Mouse (Mus musculus): Measurements from ENCODE around the gene Khdrbs2.
A peak's percentile ranks its signal among the peaks of the same experiment; 100 is the strongest.

Khdrbs2 gene

DNA sequence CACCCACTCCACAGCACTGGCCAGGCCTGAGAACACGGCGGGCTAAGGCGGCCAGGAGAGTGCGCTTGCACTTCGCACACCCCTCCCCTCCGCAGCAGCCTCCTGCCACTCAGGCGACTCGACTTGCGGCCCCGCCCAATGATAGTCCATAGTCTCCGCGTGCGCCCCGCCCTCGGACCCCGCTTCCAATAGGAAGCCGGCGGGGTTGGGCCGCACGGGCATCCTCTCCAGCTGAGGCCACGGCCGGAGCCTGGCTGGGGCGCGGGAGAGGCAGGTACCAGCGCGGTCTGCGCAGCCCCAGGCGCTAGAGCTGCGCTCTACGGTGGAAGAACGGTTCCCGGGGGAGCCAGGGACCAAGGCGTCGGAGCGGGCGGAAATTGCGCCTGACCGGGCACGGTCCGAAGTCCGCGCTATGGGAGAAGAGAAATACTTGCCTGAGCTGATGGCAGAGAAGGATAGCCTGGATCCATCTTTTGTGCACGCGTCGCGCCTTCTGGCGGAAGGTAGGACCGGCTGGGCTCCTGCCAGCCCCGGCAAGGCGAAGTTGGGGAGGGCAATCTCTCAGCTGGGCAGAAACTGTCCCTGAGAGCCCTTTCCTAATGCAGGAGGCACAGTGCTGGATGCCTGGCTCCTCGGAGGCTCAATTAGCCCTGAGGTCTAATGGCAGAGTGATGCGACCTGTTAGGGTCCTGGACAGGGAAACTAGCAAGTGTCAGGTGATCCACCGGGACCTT is at the start of gene Khdrbs2:
TSS of gene Khdrbs2 (plus strand) at position 209 of the 734 bp plus-strand sequence.
- peak; percentile 85 for DNase-seq (ENCODE audit: low spot score)

DNA sequence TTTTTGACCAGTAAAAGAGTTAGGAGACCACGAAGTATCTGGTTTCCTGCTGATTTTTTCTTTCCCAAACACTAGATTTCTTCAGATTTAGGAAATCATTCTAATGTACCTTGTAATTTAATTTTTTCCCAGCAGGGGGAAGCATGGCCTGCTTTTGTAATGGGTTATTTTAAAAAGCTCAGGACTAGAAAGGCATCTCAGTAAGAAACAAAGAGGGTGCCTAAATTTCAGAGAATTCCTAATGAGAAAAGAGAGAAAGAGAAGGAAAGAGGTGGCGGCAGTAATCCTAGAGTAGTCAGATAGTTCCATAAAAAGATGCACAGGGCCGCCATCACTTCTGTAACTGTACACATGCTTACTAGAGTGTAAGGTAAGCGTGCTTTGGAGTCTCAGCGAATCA is 2.1 kb downstream of the Khdrbs2 start:
- peak; percentile 68 for DNase-seq (ENCODE audit: low spot score)

DNA sequence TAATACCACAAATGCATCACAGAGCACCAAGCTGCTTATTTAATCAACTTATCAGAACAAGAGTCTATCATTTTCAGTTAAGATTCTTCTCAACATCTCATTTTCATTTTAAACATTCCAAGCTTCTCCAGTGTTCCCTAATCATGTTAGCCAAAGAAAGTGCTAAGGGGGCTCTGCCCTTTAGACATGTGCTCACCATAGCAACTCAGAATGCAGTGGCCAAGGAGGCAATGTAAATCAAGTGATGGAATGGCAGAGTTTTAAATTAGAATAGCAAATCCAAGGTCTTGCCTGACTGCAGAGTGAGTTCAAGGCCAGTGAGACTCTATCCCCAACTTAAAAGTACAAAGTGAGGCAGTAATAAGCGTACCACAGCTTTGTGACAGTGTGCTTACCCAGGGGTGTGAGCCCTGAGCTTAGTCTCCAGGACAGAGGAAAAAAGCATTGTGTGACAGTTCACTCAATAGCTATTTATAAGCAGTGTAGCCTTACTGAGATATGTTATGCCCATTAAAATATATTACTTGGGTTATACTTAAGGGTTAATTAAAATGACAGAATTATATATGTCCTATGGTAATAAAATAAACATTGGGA is 27.2 kb downstream of the Khdrbs2 start:
- DNase-seq (ENCODE audit: low spot score): no peak

DNA sequence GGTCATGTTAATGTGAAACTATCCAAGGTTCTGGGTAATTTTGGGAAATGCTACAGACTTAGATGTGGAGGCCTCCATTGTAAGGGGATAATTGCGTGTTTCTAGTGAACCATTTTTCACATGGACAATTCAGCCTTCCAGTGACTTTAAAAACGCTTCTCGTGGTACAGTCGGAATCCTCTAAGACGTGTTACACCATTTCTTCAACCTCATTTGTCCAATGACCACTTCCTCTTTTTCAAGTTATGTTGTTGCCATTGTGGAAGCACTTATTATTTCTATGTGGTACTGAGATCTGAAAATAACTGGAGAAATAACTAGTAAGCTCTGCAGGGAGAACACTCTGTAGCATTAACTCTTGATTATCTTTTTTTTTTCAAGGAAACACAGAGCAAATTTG is 75.9 kb downstream of the Khdrbs2 start:
- no peak for DNase-seq (ENCODE audit: low spot score)

DNA sequence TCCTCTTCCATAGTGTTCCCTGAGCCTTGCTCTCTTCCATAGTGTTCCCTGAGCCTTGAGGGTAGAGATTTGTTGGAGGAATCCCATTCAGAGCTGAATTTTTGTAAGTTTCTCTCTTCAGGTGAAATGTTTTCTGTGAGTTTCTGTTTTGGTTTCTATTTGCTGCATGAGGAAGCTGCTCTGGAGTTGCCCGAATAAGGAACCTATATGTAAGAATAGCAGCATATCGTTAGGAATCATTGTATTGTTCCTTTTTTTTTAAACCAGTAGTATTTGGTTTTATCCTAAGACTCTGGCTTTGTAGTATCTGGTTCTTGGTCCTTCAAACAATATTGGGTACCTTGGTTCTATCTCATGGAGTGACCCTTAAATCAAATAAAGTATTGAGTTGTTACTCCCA is 77.1 kb downstream of the Khdrbs2 start:
- no peak for DNase-seq (ENCODE audit: low spot score)

DNA sequence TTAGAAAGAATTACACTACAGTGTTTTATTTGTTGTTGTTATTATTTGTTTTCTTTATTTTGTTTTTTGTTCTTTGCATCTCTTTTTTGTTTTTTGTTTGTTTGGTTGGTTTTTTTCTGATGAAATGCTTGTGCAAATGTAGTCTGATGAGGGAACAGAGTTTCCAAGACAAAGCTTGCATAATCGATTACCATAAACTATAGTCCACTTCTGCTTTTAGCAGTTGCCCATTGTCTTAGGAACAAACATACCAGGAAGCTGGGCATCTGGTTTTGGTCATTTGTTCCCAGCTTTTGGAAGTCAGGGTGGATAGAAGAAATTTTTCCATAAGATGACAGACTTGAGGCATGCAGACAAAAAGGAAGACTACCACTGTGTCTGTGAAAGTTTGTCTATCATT is 77.8 kb downstream of the Khdrbs2 start:
- DNase-seq (ENCODE audit: low spot score): no peak

DNA sequence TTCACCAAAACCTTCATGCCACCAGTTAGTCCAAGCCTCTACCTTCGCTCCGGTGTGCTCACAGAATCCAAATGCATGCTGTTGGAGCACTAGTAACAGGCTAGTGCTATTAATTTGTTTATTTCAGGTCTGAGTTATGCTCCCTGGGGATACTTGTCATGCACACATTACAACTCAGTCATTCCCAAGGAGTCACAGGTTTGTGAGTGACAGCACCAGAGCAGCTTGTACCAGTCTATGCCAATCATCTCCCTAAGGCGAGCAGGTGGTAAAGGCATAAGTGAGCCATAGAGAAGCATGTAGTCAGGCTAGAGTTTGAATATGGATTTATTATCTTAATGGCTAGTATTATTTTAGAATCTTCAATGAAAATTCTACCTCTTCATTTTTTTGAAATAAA is 86.4 kb downstream of the Khdrbs2 start:
- DNase-seq (ENCODE audit: low spot score): no peak

DNA sequence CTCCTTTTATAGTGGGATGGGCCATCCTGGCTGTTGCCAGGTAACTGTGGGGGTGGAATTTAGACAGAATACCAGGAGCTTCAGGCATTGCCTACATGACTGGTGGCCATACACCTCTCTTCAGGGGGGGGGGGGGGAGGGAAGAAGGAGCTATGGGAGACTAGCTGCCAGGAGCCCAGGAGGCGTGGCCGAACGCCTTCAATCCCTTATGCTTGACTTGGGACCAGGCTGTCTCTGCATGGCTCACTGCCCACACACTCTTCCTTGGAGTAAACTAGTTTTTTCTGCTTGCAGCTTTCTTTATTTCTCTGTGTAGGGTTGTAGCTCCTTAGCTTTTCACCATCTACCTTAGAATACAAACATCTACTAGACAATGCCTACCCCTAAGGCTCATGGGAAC is 98.0 kb downstream of the Khdrbs2 start:
- DNase-seq (ENCODE audit: low spot score): no peak

DNA sequence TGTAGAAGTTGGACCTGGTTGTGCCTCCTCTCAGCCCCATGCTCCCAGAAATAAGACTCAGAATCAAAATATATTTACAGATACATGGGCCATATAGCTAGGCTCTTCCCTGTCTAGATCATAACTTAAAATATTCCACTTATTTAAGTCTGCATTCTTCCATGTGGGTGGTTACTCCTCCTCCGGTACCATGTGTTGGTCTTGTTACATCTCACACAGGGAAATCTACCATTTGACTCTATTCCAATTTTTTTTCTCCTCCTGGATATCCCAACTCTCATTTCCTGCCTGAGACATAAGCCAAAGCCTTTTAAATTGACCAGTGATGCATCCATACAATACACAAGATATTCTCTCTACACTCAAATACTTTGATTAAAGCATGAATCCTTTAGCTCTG is 122.2 kb downstream of the Khdrbs2 start:
- no peak for DNase-seq (ENCODE audit: low spot score)

DNA sequence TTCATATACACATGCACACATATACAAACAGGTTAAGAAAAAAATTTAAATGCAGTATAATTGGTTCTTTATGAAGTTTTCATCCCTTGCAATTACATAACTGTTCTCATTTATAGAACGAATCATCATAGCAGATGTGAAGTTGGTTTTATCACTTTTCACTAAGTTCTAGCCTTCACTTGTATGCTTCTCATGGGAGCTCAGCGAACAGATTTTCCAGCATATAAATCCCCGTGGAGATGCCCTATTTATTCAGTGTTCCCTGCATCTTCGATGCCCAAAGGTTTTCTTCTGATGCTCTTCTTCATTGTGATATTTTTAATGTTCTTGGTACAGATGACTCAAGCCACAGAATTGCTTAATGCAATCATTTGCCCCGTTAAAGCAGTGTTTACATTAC is 128.9 kb downstream of the Khdrbs2 start:
- peak; percentile 12 for DNase-seq (ENCODE audit: low spot score)

DNA sequence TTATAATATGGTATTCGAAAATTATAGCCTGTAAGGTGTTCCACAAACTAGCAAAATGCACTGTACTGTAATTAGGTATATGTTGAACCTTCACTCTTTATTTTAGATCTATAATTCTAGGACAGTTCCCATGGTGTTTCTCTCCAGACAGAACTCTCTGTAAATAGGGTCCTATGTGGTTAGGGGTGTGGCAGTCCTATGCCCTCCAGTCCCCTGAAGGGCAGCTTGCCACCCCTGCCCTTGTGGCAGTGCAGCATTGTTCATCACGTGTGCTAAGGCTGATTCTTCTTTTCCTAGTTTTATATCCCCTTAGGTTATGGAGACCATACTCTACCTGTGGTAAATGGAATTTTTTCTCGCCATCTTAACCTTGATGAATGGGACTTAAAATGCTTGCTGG is 136.6 kb downstream of the Khdrbs2 start:
- DNase-seq (ENCODE audit: low spot score): no peak

DNA sequence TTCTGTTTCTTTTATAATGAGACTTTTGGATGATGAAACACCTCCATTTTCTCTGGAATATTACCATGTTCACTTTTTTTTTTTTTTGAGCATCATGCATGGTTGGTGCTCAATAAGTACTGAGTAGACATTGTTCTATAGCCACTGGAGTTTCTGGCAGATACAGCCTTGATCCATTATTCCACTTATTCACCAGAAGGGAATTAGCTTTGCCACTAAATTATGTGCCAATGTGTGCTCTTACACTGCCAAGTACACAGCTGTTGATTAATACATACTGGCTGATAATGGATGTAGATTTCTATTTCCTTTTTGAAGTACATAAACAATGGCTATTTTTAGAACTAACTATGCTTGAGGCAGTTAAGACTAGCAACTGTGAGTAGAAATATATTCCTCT is 137.1 kb downstream of the Khdrbs2 start:
- DNase-seq (ENCODE audit: low spot score): no peak

DNA sequence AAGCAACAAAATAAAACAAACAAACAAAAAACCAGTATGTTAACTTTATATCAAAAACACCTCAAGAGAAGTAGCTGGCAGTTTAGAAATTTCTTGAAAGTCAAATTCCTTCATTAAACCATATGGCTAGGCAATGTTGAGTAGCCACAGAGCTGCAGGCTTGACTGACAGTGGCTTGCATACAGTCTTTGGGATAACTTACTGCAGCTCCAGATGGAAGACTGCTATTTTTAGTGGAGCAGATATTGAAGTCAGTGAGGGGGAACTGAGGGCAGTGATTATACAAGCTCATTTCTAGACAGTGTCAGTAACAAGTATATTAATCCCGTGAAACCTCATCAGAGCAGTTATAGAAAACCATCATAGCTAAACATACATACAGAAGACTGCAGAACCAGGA is 166.6 kb downstream of the Khdrbs2 start:
- DNase-seq (ENCODE audit: low spot score): no peak

DNA sequence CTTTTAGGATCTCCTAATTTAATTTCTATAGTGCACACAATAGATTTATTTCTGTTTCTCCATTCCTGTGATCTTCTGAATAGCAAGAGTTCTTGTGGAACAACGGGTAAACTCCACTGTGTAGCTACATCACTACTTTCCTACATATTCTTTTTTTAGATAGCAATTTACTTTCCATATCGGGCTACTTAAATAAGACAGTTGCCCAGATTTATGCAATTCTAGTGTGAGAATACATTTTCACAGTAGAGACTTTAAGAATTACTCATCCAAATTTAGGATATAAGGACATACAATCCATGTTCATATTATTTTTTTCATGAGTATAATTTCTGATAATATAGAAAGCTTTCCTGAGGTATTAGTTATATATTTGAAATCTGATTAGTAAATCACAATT is 175.0 kb downstream of the Khdrbs2 start:
- no peak for DNase-seq (ENCODE audit: low spot score)

DNA sequence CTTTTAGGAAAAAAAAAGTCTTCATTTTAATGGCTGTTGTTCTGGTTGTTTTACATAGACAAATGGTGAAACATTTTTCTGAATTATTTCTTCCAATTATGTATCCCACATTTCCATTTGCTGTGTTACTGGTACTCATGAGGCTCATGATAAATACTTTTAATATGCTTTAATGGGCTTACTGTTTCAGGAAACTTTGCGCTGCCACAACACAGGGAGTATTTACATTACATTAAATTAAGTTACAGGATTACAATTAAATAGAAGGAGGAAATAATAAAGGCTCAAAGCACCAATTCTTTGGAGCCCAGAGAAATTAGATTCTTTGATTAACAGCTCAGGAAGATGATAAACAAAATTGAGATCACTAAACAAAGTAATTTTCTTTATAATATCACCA is 179.6 kb downstream of the Khdrbs2 start:
- DNase-seq (ENCODE audit: low spot score): no peak

DNA sequence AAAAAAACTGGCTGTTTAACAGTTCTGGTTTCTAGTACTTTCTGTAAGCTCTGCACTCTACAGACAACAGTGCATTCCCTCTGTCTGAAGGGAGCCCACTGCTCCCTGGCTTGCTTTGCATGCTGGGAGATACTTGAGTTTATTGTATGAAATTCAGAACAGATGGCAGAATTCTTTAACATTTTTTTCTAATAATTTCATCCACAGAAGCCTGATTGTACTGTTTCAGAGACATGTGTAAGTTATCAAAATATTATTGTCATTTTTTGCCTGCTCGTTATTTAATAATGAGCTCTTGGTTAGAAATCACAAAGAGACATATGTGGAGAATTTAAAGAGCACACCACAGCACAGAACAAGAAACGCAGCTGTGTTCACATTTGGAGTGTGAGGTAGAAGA is 191.0 kb downstream of the Khdrbs2 start:
- DNase-seq (ENCODE audit: low spot score): no peak

DNA sequence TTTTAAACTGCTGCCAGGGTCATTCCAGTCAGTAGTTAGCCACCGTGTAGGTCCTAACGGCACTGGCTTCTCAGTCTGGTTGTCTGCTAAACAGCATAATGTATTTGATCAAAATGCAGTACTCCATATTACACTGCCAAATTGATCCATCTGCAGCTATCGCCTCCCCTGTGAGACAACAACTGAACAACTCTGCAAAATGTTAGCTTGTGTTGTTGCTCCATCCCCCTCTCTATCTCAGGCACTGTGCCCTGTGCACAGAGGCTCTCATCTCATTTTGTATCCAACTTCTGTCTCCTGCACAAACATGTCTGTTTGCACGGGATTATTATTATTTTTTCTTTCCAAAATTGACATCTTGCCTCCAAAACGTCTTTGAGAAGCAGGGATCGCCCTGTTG is 225.0 kb downstream of the Khdrbs2 start:
- DNase-seq (ENCODE audit: low spot score): no peak

DNA sequence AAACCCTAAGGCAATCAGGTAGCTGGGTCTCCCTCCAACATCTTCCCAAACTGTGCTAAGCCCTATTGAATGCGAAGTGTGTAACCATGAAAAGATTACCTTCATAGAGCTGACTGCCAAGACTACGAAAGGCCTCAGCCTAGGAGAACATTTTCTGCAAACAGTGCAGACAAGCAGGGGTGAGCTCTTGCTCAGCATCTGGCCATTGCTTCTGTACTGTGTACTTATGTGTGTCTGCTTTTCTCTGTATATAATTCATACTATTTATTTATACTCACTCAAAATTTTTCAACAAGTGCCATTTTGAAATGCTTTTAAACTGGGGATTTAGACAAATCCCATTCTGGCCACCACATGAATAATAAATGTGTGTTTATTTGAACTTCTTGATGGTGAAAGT is 235.1 kb downstream of the Khdrbs2 start:
- DNase-seq (ENCODE audit: low spot score): no peak

DNA sequence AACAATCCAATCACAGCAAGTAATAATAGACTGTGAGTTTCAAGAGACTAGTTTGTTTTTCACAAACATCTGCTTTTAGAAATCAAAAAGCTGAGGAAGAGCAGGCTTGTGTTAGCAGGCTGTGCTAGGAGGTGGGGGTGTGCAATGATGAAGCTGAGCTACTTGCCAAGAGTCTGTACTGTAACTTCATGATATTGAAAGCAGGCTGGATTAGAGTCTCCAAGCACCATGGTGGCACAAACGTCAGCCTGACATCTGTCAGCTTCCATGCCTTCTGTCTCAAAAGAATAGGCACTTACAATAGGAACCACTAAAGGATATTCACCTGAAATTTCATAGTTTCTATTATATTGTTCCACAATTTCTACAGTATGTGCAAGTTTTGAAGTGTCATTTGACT is 255.9 kb downstream of the Khdrbs2 start:
- DNase-seq (ENCODE audit: low spot score): no peak

DNA sequence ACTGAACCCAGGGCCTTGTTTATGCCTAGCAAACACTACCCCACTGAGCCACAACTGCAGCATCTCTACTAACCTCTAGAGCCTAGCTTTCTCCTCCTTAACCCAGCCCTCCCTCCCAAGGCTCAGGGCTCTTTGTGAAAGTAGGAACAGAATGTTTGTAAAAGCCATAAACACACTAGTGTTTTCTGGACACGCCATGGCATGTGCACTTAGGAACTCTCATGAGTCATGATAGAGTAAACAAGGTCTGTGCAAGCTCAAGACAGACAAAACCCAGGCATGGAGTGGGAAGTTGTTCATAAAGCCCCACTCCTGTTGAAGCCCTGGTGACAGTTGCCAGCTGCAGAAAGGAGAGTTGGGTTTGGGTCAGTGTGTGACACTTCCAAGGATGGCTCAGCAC is 257.0 kb downstream of the Khdrbs2 start:
- no peak for DNase-seq (ENCODE audit: low spot score)

DNA sequence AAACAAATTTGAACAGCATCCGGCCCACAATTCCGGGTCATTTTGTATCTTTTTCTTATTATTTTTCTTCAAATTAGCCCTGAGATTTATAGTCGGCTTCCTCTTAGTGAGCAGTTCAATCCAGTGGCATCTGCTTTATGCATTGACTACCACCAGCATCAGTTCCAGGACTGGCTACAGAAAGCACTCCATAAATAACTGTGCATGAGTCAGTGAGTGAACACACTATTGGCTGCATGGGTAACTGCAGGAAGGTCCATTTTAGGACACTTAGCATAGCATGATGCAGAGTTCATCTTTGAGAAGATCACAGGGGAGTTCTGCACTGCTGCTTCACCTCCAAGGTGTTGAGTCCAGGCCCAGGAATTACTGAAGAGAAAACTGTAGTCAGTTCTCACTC is 258.0 kb downstream of the Khdrbs2 start:
- DNase-seq (ENCODE audit: low spot score): no peak

DNA sequence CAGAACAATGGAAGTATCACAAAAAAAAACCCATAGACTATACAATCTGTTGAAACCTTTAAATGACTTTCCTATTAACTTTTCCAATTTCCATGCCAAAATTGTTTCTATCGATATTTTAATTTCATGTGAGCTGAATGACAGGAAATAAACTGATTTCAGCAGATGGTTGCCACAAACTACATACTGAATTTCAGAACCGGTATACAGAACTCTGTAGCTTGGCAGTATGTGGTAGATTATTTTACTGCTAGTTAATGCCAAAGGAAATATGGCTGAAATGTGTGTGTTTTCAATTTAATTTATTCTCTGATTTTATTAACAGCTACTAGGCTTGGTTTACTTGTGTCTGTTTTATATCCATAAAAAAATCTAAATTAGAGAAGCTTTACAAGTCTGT is 260.6 kb downstream of the Khdrbs2 start:
- DNase-seq (ENCODE audit: low spot score): no peak

DNA sequence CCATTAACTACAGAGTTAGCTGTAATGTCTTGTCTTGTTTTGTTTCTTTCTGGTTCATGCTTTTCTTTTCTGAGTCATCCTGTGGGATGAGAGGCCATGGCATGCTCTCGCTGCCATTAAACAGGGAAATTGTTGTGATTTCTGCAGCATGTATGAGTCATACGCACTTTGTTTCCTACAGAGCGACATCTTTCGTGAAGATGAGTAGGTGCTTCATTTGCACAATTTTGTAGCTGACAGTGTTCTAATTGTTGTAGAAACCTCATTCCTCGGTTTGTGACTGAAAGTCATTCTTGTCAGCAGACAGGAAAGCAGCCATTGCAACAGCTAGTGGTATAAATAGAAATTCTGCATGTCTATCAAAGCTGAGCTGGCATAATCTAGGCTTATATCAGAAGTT is 271.4 kb downstream of the Khdrbs2 start:
- peak; percentile 46 for DNase-seq (ENCODE audit: low spot score)

DNA sequence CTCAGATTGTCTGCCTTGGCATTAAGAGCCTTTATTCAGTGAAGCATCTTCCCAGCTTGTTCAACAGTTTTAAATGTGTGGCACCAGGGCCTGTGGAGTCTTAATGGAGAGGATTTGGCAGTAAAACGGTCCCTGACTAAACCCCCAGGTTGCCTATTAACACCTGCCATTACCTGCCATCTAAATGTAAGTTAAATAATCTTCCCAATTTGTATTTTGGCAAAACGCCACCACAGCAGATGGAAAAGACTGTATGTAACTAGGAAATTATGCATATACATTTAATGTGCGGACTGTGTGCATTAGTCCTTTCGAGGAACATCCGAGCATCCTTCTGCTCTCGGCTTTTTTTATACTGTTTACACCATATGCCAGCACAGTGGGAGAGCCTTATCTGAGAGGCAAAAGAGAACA is 290.6 kb downstream of the Khdrbs2 start:
- DNase-seq (ENCODE audit: low spot score): peak; percentile 40
